Mouse (Mus musculus) liver, adult 2 months (tissue): ENCODE data around the gene Cemip2.

Experiments used
- CTCF ChIP-seq: fragments of 200-500 bp; IDR thresholded peaks from 2 replicates; pipeline ENCODE4 v1.5.1; 2011; ENCODE audit warnings: low read depth, low read length, control low read depth
- POLR2A ChIP-seq: fragments of 200-500 bp; IDR thresholded peaks from 2 replicates; pipeline ENCODE4 v1.6.1; 2011; ENCODE audit warnings: low read length, control low read depth; ENCODE audit not compliant: insufficient read depth; ENCODE audit errors: extremely low read depth

DNA sequence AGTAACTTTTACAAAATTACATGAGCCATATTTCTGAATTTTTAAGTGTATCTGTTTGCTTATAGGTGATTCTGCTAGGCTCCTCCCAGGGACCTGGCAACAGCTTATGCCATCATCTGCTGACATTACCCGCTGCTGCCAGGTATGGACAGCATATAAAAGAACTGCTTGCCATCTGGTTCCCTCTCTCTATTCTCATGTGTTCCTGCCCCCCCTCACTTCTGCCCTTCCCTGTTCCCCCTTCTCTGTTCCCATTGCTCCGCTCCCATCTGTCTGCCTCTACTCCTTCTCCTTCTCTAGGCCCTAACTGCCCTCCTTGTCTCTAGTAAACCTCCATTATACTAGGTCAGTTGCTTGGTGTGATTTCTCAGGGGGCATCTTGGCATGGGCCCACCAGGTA lies 32.6 kb upstream of the Cemip2 start:
- TF ChIP-seq CTCF (no peak), POLR2A (no peak)
